Mouse (Mus musculus): Measurements from ENCODE around the gene Nptx1. TPM values are rescaled to one million over a fixed set of nuclear protein-coding genes. Genes with fewer than 3 reads are reported as not detected.

The Nptx1 gene
- polyA plus RNA-seq, 1 experiment = 0.49 TPM

GRCm38 (mm10) chr11:119545741-119546495 is 1.6 kb downstream of the Nptx1 start:
- Histone ChIP-seq H3K4me1 (ENCODE audit: control insufficient read depth, insufficient read depth, insufficient read length, low read length) (peaks cover 19% of the 10 kb centered on the region), H3K27me3 (ENCODE audit: control insufficient read depth, insufficient read depth, low read length) (peaks cover 61% of the 10 kb centered on the region), H3K4me3 (ENCODE audit: low read depth, low read length) (no peak overlapping the region), H3K36me3 (ENCODE audit: control insufficient read depth, insufficient read depth, low read length) (no peaks in the 10 kb centered on the region), H3K27ac (ENCODE audit: insufficient read depth, low read depth, low read length) (no peak overlapping the region)
- TF ChIP-seq POLR2A (IDR thresholded peaks at IDR 0.05; ENCODE audit: low read depth, low read length) = no peak
- TF ChIP-seq CTCF (IDR thresholded peaks at IDR 0.05; ENCODE audit: extremely low read depth, insufficient read length, insufficient replicate concordance, low read depth, low read length) = peak; percentile 25; the same call in 1 of the 2 replicates
- 6% methylated on average over 10 of the region's 10 CpGs for WGBS

- WGBS = 44% methylated on average over 3 of the region's 3 CpGs
- no peak overlapping the region for H3K4me3 ChIP-seq (ENCODE audit: low read depth, low read length)
- H3K4me1 ChIP-seq (ENCODE audit: control insufficient read depth, insufficient read depth, insufficient read length, low read length) = peaks cover 19% of the 10 kb centered on the region
- H3K36me3 ChIP-seq (ENCODE audit: control insufficient read depth, insufficient read depth, low read length) = no peaks in the 10 kb centered on the region
- H3K27me3 ChIP-seq (ENCODE audit: control insufficient read depth, insufficient read depth, low read length) = peaks cover 61% of the 10 kb centered on the region
- TF ChIP-seq CTCF (IDR thresholded peaks at IDR 0.05; ENCODE audit: extremely low read depth, insufficient read length, insufficient replicate concordance, low read depth, low read length) (no peak), POLR2A (IDR thresholded peaks at IDR 0.05; ENCODE audit: low read depth, low read length) (no peak)
- no peak overlapping the region for H3K27ac ChIP-seq (ENCODE audit: insufficient read depth, low read depth, low read length)
These were observed 2.3 kb downstream of the Nptx1 start for GRCm38 (mm10) chr11:119545281-119545680.

- WGBS = 78% methylated on average over 15 of the region's 15 CpGs
These were observed 2.9 kb downstream of the Nptx1 start for GRCm38 (mm10) chr11:119544518-119545105.

GRCm38 (mm10) chr11:119543816-119544517 is 3.6 kb downstream of the Nptx1 start:
- Histone ChIP-seq H3K27ac (ENCODE audit: insufficient read depth, low read depth, low read length) (no peak overlapping the region), H3K4me3 (ENCODE audit: low read depth, low read length) (no peak overlapping the region), H3K4me1 (ENCODE audit: control insufficient read depth, insufficient read depth, insufficient read length, low read length) (peaks cover 11% of the 10 kb centered on the region), H3K27me3 (ENCODE audit: control insufficient read depth, insufficient read depth, low read length) (peaks cover 52% of the 10 kb centered on the region), H3K36me3 (ENCODE audit: control insufficient read depth, insufficient read depth, low read length) (no peaks in the 10 kb centered on the region)
- 55% methylated on average over 16 of the region's 16 CpGs for WGBS
- TF ChIP-seq CTCF (IDR thresholded peaks at IDR 0.05; ENCODE audit: extremely low read depth, insufficient read length, insufficient replicate concordance, low read depth, low read length) = no peak

More at GRCm38 (mm10) chr11:119544518-119545105, 2.9 kb downstream of the Nptx1 start:
- peaks cover 58% of the 10 kb centered on the region for H3K27me3 ChIP-seq (ENCODE audit: control insufficient read depth, insufficient read depth, low read length)
- peaks cover 17% of the 10 kb centered on the region for H3K4me1 ChIP-seq (ENCODE audit: control insufficient read depth, insufficient read depth, insufficient read length, low read length)
- no peak for TF ChIP-seq POLR2A (IDR thresholded peaks at IDR 0.05; ENCODE audit: low read depth, low read length)
- TF ChIP-seq CTCF (IDR thresholded peaks at IDR 0.05; ENCODE audit: extremely low read depth, insufficient read length, insufficient replicate concordance, low read depth, low read length) = no peak
- no peak overlapping the region for H3K4me3 ChIP-seq (ENCODE audit: low read depth, low read length)
- no peaks in the 10 kb centered on the region for H3K36me3 ChIP-seq (ENCODE audit: control insufficient read depth, insufficient read depth, low read length)
- no peak overlapping the region for H3K27ac ChIP-seq (ENCODE audit: insufficient read depth, low read depth, low read length)

GRCm38 (mm10) chr11:119542886-119543285 is 4.7 kb downstream of the Nptx1 start:
- peaks cover 8% of the 10 kb centered on the region for H3K4me1 ChIP-seq (ENCODE audit: control insufficient read depth, insufficient read depth, insufficient read length, low read length)
- H3K36me3 ChIP-seq (ENCODE audit: control insufficient read depth, insufficient read depth, low read length) = no peaks in the 10 kb centered on the region
- no peak overlapping the region for H3K4me3 ChIP-seq (ENCODE audit: low read depth, low read length)
- H3K27ac ChIP-seq (ENCODE audit: insufficient read depth, low read depth, low read length) = no peak overlapping the region
- WGBS = 59% methylated on average over 5 of the region's 5 CpGs
- H3K27me3 ChIP-seq (ENCODE audit: control insufficient read depth, insufficient read depth, low read length) = peaks cover 41% of the 10 kb centered on the region
- TF ChIP-seq POLR2A (IDR thresholded peaks at IDR 0.05; ENCODE audit: low read depth, low read length) (no peak), CTCF (IDR thresholded peaks at IDR 0.05; ENCODE audit: extremely low read depth, insufficient read length, insufficient replicate concordance, low read depth, low read length) (no peak)

GRCm38 (mm10) chr11:119542371-119542770 is 5.2 kb downstream of the Nptx1 start:
- 31% methylated on average over 9 of the region's 9 CpGs for WGBS
- H3K27me3 ChIP-seq (ENCODE audit: control insufficient read depth, insufficient read depth, low read length) = peaks cover 36% of the 10 kb centered on the region

GRCm38 (mm10) chr11:119541082-119541481 is 6.5 kb downstream of the Nptx1 start:
- WGBS = 70% methylated on average over 9 of the region's 9 CpGs
- Histone ChIP-seq H3K4me1 (ENCODE audit: control insufficient read depth, insufficient read depth, insufficient read length, low read length) (no peaks in the 10 kb centered on the region), H3K27me3 (ENCODE audit: control insufficient read depth, insufficient read depth, low read length) (peaks cover 27% of the 10 kb centered on the region), H3K4me3 (ENCODE audit: low read depth, low read length) (no peak overlapping the region), H3K27ac (ENCODE audit: insufficient read depth, low read depth, low read length) (no peak overlapping the region), H3K36me3 (ENCODE audit: control insufficient read depth, insufficient read depth, low read length) (no peaks in the 10 kb centered on the region)
- no peak for TF ChIP-seq CTCF (IDR thresholded peaks at IDR 0.05; ENCODE audit: extremely low read depth, insufficient read length, insufficient replicate concordance, low read depth, low read length)
- no peak for TF ChIP-seq POLR2A (IDR thresholded peaks at IDR 0.05; ENCODE audit: low read depth, low read length)

More at GRCm38 (mm10) chr11:119542371-119542770, 5.2 kb downstream of the Nptx1 start:
- Histone ChIP-seq H3K4me3 (ENCODE audit: low read depth, low read length) (no peak overlapping the region), H3K36me3 (ENCODE audit: control insufficient read depth, insufficient read depth, low read length) (no peaks in the 10 kb centered on the region), H3K4me1 (ENCODE audit: control insufficient read depth, insufficient read depth, insufficient read length, low read length) (peaks cover 3% of the 10 kb centered on the region), H3K27ac (ENCODE audit: insufficient read depth, low read depth, low read length) (no peak overlapping the region)
- TF ChIP-seq POLR2A (IDR thresholded peaks at IDR 0.05; ENCODE audit: low read depth, low read length) (no peak), CTCF (IDR thresholded peaks at IDR 0.05; ENCODE audit: extremely low read depth, insufficient read length, insufficient replicate concordance, low read depth, low read length) (no peak)
